Mouse (Mus musculus): ENCODE results near the gene Mrps18c. TPM values are rescaled to one million over a fixed set of nuclear protein-coding genes. Genes with fewer than 3 reads are reported as not detected.

Mrps18c gene
- total and polyA plus RNA-seq, 3 experiments = 135 TPM; not detected in 1

GRCm38 (mm10) chr5:100828701-100829100 is 30.3 kb downstream of the Mrps18c start:
- no peak overlapping the region for H3K27ac ChIP-seq (ENCODE audit: control insufficient read depth, low read depth, low read length)

GRCm38 (mm10) chr5:100832680-100833079 is 34.3 kb downstream of the Mrps18c start:
- Histone ChIP-seq H3K4me3 (ENCODE audit: control insufficient read depth in 1 of 2, insufficient read depth in 1 of 2, low read depth in 2 of 2, low read length in 2 of 2) (no peak overlapping the region), H3K27me3 (ENCODE audit: control insufficient read depth in 1 of 2, insufficient read depth in 2 of 2, low read length in 2 of 2) (peaks cover 0 to 6% of the 10 kb centered on the region in 2 experiments), H3K9ac (ENCODE audit: control insufficient read depth, low read depth, low read length, poor library complexity, severe bottlenecking) (no peak overlapping the region), H3K4me1 (ENCODE audit: control insufficient read depth in 1 of 2, insufficient read depth in 2 of 2, low read length in 2 of 2) (no peaks in the 10 kb centered on the region), H3K27ac (ENCODE audit: control insufficient read depth, low read depth, low read length) (no peak overlapping the region), H3K79me2 (ENCODE audit: control insufficient read depth, insufficient read depth, low read length, poor library complexity) (no peaks in the 10 kb centered on the region), H3K36me3 (ENCODE audit: control insufficient read depth in 1 of 2, insufficient read depth in 2 of 2, low read length in 2 of 2) (no peaks in the 10 kb centered on the region), H3K9me3 (replicated peaks; ENCODE audit: insufficient read depth, low read length) (no peaks in the 10 kb centered on the region)
- DNase-seq (ENCODE audit: low read depth, low spot score) = no peak
- TF ChIP-seq UBTF (IDR thresholded peaks at IDR 0.05; ENCODE audit: borderline replicate concordance, insufficient read depth, low read depth, low read length) (no peak), SIN3A (IDR thresholded peaks at IDR 0.05; ENCODE audit: low read length) (no peak), TCF12 (IDR thresholded peaks at IDR 0.05; ENCODE audit: low read depth, low read length) (no peak), MAX (IDR thresholded peaks at IDR 0.05; ENCODE audit: low read length) (no peak), RCOR1 (IDR thresholded peaks at IDR 0.05; ENCODE audit: low read depth, low read length) (no peak), MAZ (IDR thresholded peaks at IDR 0.05; ENCODE audit: low read depth, low read length) (no peak), ZMIZ1 (IDR thresholded peaks at IDR 0.05; ENCODE audit: low read depth, low read length) (no peak)

More at GRCm38 (mm10) chr5:100828701-100829100, 30.3 kb downstream of the Mrps18c start:
- no peaks in the 10 kb centered on the region for H3K9me3 ChIP-seq (replicated peaks; ENCODE audit: insufficient read depth, low read length)
- no peak overlapping the region for H3K9ac ChIP-seq (ENCODE audit: control insufficient read depth, low read depth, low read length, poor library complexity, severe bottlenecking)
- peaks cover 0 to 6% of the 10 kb centered on the region in 2 experiments for H3K27me3 ChIP-seq (ENCODE audit: control insufficient read depth in 1 of 2, insufficient read depth in 2 of 2, low read length in 2 of 2)
- H3K4me3 ChIP-seq (ENCODE audit: control insufficient read depth in 1 of 2, insufficient read depth in 1 of 2, low read depth in 2 of 2, low read length in 2 of 2) = no peak overlapping the region
- H3K36me3 ChIP-seq (ENCODE audit: control insufficient read depth in 1 of 2, insufficient read depth in 2 of 2, low read length in 2 of 2) = no peaks in the 10 kb centered on the region
- no peak for TF ChIP-seq CHD2 (IDR thresholded peaks at IDR 0.05; ENCODE audit: low read length)
- no peak for TF ChIP-seq ZKSCAN1 (IDR thresholded peaks at IDR 0.05; ENCODE audit: low read depth, low read length)
- no peak for TF ChIP-seq ZMIZ1 (IDR thresholded peaks at IDR 0.05; ENCODE audit: low read depth, low read length)
- TF ChIP-seq POLR2A (IDR thresholded peaks at IDR 0.05; ENCODE audit: control insufficient read depth in 1 of 2, insufficient read depth in 1 of 2, low read depth in 1 of 2, low read length in 2 of 2, poor library complexity in 1 of 2) = no peak
- TF ChIP-seq RAD21 (IDR thresholded peaks at IDR 0.05; ENCODE audit: low read depth, low read length) = no peak
- TF ChIP-seq NELFE (IDR thresholded peaks at IDR 0.05; ENCODE audit: low read depth, low read length) = no peak
- TF ChIP-seq MYC (IDR thresholded peaks at IDR 0.05; ENCODE audit: low read depth, low read length) = no peak
- no peak for TF ChIP-seq SMC3 (IDR thresholded peaks at IDR 0.05; ENCODE audit: low read depth, low read length)
- no peak for TF ChIP-seq JUND (IDR thresholded peaks at IDR 0.05; ENCODE audit: low read depth, low read length)
- TF ChIP-seq E2F4 (IDR thresholded peaks at IDR 0.05; ENCODE audit: borderline replicate concordance, low read depth, low read length) = no peak
- no peak for TF ChIP-seq SIN3A (IDR thresholded peaks at IDR 0.05; ENCODE audit: low read length)
- TF ChIP-seq MAX (IDR thresholded peaks at IDR 0.05; ENCODE audit: low read length) = no peak
- no peak for DNase-seq (ENCODE audit: low read depth, low spot score)
- H3K79me2 ChIP-seq (ENCODE audit: control insufficient read depth, insufficient read depth, low read length, poor library complexity) = no peaks in the 10 kb centered on the region
- H3K4me1 ChIP-seq (ENCODE audit: control insufficient read depth in 1 of 2, insufficient read depth in 2 of 2, low read length in 2 of 2) = no peaks in the 10 kb centered on the region

Measured in MEL (cell line).